Mouse (Mus musculus) embryo, embryonic 10.5 days (tissue): Measurements from ENCODE around the gene Tmem140.

Source experiments
- DNase-seq: peaks from one replicate; pipeline ENCODE4 v3.0.0-alpha.2; 2015; ENCODE audit warnings: low spot score

The Tmem140 gene

DNA sequence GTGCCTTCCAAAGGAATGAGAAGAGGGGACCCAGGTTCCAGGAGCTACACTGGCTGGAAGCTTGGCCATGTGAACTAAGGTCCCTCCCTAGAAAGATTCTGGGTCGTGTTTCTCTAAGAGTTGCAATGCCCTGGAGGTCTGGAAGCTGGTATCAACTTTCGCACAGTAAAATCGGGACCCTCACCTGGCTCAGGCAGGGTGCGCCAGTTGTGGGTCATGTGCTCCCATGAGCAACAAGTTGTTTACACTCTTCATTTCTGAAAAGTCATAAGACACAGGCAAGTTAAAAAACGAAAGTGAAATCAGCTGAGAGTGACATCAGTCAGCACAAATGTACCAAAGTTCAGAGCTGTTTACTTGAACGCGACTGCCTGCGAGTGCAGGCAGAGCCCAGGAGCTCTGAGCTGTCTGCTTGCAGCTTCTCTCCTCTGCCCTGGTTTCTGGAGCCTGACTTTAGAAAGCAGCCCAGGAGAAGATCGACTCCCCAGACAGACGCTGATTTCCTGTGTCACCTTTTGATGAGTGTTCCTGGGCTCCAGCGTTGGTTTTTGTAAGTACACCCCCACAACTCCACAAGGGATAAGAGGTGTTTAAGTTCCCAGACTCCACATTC, at the start of gene Tmem140:
TSS of gene Tmem140 (plus strand) at position 356 of the 613 bp plus-strand sequence.
- DNase-seq, result no peak

DNA sequence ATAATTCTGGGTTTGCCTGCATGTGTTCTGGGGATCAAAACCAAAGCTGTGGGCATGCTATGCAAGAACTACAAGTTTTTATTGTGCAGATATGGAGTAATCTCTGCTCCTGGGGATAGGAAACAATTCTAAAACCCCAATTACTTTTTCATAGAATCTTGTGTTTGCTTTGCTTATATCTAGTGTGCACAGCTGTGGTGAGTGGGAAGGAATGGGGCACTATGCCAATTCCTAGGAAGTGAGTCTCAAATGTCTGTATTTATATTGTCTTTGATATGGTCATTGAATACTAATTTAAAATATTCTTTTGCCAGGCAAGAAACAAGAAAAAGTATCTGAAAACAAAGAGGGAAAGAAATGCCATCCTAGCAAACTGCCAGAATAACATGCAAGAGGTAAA, 38.5 kb upstream of the Tmem140 start:
- no peak for DNase-seq

DNA sequence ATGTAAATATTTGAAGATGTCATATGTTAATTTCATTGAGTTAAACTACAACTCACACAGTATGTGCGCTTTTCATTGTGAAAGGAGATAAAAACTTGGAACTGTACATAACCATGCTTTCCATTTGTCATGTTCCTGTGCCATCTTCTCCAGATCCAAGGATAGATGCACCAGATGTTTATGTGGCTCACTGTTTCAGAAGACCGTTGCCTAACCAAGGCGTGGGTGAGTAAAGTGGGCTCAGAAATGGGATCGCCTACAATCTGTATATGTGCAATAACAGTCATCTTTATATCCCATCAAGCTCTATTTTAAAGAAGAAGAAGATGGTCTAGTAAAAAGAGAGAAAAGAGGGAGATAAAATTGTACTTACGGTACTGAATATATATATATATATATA, 30.6 kb upstream of the Tmem140 start:
- no peak for DNase-seq

DNA sequence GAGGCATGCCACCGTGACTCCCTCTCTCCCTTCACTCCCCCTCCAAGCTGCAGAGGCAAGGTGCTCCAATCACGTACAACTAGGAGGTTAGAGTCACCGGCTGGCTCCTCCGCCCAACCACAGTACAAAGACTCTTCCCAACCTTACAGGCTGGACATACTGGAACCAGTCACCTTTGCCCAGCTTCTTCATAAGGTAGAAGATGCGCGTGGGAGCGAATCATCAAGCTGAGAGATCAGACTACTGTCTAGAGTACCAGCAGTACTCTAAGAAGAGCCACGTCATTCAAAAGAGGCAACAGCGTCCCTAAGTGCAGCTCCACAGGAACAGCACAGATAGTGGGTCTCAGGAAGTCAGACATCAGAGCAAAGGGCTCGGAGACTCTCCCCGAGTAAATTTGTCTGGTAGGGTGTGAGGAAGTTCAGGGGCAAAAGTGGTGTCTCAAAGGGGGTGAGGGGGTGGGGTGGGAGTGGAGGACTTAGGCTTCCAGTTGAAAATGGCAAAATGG, 1.3 kb upstream of the Tmem140 start:
- DNase-seq, result no peak

DNA sequence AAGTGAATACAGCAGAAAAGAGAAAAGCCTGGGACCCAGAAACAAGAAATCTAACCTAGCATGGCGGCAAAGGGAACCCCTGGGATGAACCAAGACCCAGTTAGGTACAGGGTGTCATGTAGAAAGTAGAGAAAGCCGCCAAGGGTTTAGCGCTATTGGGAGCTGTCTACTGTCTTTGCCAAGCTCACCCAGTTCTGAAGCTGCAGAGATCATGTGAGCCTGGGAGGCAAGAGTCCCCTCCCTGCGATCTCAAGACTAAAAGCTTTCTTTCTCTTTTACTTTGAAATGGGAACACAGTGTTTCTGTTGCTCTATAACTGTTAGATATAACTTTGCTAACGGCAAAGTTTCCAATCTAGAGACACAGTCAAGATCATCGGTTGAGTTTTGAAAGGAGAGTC, 565 bp upstream of the Tmem140 start:
- no peak for DNase-seq

DNA sequence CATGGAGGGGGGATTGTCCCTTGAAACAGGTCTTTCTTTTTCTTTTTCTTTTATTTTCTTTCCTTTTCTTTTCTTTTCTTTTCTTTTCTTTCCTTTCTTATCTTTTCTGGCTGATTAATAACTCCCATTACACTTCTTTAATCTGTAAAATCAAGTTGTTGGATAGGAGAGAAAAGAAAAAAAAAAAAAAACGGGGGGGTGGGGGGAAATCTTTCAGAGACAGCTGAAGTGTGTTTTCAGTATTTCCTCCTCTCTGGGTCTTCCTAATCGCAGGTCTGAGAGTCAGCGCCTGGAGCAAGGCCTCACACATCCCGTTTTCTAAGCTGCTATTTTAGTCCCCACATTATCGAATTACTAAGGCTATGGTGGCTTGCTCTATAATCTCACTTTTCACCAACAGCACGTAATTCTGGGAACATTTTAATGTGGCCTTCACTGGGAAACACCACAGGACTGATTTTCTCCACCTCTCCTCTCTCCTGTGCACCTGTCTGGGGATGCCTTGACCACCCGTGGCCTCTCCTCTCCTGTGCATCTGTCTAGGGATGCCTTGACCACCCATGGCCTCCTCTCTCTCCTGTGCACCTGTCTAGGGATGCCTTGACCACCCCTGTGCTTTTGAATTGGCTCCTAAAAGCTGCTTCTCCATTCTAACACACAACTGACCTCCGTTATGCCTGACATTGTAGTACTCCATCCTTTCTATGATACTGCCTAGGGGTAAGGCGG, 1.0 kb downstream of the Tmem140 start:
- DNase-seq, result no peak

DNA sequence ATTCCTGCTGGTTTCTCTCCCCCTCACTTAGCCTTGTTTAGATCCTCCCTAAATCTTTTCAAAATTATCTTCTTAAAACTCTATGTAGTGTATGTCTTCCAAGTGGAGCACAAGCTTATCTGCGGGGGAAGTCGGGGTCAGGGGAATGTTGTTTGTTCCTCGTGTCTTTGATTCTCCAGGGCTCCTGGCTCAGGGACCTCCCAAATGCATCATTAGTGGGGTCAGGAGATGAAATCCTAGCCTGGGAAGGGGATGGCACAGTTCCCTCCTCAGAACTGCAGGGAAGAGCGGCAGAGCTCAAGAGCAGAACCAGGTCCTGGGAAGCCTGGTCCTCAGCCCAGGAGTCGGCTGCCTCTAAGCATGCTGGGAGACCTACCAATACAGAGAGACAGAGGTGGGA, 2.3 kb downstream of the Tmem140 start:
- DNase-seq, result no peak

DNA sequence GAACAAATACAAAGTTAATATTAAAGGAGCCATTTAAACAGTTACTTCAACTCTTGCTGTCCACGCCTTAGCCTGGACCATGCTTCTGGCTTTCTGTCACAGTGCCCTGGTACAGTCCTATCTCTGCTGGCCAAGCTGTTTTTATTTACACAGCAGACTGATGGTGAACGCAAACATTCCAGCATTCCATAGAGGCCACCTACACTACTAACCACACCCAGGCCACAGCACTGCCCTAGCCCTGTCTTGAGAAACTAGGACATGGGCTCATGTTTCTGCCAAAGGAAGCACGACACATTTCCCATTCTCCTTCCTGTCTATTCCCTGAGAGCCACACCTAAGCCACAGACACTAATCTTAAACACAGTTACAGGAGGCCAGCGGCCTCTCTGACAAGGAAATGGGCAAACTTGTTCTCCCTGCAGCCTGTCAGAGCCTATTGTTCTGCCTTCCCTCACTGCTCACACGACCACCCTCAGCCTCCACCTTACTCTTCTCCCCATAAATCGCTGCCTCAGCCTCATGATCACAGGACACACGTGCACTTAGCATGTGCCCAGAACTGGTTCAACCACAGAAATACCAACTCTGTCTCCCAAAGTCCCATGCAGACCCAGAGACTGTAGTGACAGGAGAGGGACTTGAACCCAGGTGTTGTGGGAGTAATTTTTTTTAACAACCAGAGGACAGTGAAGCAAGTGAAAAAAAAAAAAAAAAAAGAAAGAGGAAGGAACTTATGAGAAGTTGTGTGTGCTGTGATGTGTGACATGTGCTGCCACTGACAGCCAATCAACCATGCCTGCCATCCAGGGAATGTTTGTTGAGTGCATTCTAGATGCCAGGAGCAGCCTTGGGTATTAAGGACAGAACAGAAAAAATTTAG, 3.0 kb downstream of the Tmem140 start:
- no peak for DNase-seq

DNA sequence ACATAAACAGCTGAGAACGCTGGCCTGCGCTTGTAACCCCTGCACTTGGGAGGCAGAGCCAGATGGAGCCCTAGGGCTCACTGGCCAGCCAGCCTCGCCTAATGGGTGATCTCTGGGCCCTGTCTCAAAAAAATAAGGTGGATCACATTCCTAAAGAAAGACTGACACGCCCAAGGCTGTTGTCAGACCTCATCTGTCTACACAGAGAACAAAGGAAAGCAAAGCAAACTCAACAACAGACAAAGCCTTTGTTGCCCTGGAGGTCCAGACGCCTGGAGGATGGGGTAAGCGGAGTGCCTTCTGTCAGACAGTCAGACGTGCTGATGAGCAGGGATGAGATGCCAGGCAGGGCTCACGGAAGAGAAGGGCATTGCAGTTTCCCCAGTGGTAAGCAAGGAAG, 3.8 kb downstream of the Tmem140 start:
- peak; percentile 27 for DNase-seq

DNA sequence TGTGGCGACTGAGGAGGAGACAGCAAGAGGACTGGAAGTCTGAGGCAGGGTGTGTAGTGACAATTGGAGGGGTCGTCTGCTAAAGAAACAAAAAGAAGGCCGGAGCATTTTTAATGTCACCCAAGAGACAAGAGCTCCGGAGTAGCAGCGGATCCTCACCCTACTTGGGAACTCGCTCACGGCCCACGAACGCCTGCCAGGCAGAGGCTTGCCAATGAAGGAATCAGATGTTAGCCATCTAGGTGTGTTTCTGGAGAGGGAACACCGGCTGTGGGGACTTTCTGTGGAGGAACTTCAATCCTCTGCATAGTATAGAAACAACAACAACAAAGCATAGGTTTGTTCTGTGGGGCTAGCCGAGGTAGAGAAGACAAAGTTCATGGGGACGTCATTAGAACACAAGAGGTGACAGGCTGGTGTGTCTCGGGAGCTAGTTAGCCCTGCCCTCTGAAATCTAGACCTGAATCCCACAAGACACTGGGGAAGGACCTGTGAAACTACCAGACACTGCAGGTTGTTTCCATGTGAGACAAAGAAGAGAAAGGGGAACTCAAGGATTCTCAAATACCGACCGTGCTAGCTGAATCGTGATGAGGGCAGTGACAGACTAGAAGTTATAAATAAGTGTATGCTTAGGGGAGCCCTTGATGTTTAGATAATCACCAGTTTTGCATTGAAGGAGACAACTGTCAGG, 4.5 kb downstream of the Tmem140 start:
- no peak for DNase-seq

DNA sequence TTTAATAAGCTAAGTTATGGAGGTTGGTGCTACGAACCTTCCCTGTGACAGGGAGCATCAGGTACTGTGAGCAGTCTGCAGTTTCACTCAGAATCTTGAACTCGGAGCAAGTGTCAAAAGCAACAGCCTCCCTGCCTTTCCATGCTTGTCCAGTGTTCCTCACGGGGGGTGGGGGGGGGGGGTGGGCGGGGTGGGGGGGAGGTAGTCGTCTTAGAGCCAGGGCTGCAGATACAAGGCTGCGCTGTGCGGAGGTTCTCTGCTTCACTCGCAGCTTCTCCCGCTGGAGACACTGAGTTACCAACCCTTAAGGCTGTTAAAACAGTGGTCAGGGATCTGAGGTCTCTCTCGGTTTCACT, 5.0 kb downstream of the Tmem140 start:
- no peak for DNase-seq

DNA sequence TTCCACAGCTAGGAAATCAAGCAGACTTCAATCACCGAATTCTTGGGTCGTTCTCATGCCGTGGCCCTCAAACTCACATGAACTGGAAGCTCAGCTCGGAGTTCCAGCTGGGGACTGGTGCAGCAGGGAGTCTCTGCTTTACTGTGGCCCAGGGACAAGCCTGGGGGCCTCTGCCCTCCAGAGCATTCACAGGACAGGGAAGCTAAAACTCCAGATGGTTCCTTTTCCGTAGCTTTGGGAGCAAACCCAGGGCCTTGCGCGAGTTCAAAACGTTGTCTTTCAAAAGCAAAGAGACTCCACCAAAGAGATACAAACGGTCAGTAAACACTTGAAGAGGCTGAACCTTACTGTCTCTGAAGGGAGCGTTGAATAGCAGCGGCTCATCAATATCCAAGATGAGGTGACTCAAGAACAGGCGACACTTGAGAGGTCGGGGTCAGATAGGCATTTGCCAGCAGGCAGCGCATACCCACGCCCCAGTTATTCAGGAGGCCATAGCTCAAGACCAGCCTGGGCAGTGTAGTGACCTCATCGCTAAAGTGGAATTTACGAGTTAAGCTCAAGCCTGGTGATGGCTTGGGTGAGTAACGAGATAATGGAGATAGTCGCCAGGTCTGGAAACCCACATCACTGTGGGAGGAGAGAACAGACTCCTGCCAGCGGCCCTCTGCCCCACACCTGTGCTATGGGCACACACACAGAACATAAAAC, 5.7 kb downstream of the Tmem140 start:
- DNase-seq, result no peak

DNA sequence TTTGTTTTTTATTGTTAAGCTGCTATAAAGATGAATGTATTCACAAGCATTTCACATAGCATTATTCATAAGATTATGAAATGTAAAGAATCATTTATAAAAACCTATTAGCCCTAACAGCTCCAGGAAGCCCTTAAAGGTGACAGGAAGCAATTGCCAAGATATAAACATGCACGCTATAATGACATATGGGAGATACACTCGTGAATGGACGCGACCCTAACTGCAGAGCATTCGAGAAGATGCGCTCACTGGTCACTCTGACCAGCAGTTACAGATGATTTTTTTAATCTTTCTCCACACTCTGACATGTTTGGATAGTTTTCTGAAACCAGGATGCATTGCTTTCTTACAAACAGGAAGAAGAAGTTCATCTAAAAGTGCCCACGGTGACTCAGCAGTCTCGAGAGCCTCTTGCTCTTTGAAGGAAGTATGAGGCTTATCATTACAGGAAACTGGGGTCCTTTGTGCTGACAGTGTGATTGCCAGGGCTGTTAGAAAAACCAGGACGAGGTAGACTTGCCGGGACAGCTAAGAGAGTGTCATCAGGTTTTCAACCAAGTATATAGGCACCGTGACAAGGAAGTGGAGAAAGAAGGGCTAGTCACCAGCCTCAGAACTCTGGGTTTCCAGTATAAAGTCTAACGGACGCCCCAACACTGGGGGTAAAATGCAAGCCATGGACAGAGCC, 6.4 kb downstream of the Tmem140 start:
- DNase-seq, result peak; percentile 33

DNA sequence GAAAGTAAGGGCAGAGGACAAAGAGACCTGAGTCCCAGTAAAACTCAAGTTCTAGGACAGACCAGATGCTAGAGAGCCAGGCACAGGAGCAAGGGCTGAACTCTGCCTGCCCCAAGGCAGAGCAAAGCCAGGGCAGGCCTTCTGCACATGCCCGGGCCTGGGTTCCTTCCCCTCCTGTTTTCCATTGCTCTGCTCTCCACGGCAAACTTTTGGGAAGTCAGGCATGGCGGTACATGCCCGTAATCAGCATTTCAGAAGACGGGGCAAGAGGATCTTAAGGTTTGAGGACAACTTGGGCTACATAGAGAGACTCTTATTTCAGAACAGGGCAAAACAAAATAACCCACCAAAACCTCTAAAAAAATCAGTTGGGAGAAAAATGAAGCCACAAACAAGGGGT, 7.2 kb downstream of the Tmem140 start:
- DNase-seq, result no peak

DNA sequence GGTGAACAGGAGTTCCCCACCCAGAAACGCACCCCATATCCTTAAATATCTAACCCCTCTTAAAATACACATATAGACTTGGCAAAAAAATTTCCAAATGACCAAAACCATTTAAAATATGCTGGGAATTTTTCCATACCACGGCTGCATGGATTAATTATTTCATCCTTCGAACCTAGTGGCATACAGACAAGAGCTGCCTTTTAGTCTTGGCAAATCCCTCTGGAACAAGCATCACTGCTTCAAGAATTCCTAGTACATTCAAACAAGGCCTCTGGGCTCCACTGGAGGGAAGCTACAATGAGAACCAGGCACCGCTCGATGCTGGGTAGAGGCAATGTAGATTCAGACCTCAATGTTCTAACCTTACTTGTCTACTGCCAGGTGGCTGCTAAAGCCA, 7.8 kb downstream of the Tmem140 start:
- no peak for DNase-seq

DNA sequence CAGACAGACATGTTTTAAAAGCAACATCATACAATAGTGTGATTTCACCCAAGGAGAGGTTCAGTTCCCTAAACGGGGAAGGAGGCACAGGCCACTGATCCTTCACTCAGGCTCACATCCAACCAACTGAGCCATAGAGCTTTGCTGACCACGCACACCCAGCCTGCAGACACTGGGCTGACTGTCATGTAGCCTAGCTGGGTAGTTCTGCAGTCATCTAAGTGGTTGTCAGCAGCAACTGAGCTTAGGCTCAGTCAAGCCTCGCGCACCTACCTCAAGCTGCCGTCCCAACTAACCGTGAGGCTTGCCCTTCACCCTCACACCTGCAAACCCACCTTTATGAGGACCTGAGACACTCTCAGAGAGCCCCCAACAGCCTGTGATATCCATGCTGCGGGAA, 9.0 kb downstream of the Tmem140 start:
- no peak for DNase-seq

DNA sequence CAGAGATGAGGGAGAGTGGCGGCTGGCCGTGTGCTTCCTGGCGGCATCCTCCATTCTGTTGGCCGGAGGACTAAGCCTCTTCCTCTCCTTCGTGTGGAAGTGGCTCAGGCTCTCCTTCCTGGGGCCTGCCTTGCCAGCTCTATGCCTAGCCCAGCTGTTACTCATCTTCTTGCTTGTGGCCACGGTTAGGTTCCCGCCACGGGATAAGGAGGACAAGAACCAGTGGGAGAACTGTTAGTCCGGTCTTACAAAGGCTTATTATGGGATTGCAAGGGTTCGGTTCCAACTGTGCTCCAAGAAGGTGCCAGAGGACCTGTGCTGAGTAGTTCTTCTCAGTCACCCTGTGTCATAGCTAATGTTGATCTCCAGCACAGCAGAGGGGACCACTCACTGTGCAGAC, 9.9 kb downstream of the Tmem140 start:
- no peak for DNase-seq

DNA sequence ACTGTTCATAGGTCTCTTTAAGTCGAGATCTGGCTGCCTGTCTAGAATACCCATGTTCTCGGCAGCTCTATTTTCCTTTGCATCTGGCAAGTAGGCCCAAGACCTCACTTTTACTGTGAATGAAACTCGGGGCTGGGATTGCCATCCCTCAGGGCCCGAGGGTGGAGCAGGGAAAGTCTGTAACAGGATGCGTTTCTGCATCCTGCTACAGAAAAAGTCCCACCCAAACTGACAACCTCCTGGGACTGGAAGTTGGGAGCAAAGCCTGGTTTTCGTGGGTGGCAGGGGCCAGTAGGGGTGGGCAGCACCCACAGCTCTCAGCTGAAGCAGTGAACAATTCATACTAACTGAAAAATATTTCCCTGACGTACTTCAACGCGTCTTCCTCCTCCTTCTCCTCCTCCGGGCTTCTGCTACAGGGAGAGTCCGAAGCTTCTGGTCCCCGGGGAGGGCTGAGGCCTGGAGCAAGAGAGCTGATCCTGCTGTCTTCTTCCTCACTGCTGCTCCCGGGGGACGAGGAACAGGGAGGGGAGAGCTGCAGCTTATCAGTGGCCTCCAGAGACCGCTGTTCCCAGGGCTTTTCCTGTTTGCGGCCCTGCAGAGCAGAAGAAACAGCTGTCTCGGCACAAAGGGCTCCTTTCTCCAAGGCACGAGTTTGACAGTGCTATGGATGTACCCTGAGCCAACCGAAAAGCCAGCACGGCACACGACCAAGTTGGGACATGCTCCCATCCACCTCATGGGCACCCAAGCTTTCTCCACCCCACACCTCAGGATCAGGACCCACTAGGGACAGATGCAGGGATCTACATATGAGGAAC, 11.4 kb downstream of the Tmem140 start:
- no peak for DNase-seq

DNA sequence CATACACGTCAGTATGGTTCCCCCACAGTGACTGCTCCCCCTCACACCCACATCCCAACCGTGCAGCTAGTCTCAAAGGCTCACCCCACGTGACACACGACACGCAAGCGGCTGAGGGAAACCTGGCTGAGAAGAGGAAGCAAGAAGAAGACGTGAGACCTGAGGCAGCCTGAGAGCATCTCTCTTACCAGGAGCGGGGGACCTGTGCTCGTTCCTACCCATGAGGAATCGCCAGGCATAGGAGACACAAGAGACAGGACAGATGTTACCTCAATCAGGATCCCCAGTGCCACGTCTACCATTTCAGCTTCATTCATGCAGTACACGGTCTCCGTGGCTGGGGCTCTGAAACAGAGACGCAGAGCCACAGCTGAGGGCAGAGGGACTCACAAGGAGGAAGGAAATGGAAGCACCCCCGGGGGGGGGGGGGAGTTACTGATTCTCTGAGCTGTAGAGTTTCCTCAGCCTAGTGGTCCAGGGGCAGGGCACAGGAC, 12.4 kb downstream of the Tmem140 start:
- DNase-seq, result no peak
